Mouse (Mus musculus) left cerebral cortex, postnatal 10 days (tissue): ENCODE data around the gene Hmga2. TPM values are rescaled to one million over a fixed set of nuclear protein-coding genes. Genes with fewer than 3 reads are reported as not detected.

Experiments
- DNase-seq, 2 experiments: peaks; one replicate each; pipeline ENCODE4 v3.0.0; 2021 to 2022; ENCODE audit warnings: low spot score in 2 of 2, mixed read lengths in 1 of 2; ENCODE audit errors: extremely low spot score in 1 of 2
- intact Hi-C: fragments of 180-260 bp; cut with DNase I; formaldehyde crosslinking; loops from one replicate; pipeline ENCODE4 v1.15.1; 2025
- total RNA-seq, 2 experiments: library from RNA; stranded (reverse); gene quantifications; 2 replicates each; pipeline ENCODE4 v1.2.3; 2021

Hmga2 gene
- under 1 TPM; 0.09 to 0.12 TPM for total RNA-seq

DNA sequence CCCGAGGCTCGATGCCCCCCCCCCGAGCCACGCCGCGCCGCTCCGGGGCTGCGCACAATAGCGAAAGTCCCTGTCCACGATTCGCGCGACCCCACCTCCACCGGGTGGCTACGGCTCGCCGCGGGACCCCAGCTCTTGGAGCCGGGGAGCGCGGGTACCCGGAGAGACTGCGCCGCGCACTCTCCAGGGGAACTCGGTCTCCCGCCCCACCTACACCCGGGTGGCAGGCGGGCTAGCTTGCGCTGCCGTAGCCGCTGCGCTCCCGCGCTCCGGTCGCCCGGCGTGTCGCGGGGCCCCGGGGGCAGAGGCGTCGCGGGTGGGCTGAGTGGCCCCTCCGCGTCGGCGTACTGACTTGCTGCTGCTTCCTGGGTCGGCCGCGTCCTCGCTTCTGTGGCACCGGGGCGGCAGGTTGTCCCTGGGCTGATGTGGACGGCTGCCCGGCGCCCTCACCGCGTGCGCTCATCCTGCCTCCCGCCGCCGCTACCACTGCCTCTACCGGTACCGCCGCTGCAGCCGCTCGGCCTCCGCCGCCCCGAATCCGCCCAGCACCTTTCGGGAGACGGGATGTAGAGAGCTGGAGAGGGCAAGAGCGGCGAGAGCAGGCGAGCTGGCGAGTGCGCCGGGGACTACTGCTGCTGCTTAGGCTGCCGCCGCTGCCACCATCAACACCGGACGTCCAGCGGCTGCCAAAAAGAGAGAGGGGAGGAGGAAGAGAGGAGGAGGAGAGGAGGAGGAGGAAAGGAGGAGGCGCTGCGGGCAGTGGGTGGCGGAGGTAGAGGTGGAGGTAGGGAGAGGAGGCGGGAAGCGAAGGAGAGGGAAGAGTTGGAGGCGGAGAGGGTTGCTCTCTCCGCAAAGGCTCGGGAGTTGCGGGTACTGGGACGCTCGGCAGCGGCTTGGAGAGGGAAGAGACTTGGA, at the start of gene Hmga2:
TSS of gene Hmga2 (minus strand) at position 869 of the 915 bp plus-strand sequence.
- intact Hi-C loops: no loop called here
- DNase-seq: peak in 1 of 2 experiments; percentile 25

DNA sequence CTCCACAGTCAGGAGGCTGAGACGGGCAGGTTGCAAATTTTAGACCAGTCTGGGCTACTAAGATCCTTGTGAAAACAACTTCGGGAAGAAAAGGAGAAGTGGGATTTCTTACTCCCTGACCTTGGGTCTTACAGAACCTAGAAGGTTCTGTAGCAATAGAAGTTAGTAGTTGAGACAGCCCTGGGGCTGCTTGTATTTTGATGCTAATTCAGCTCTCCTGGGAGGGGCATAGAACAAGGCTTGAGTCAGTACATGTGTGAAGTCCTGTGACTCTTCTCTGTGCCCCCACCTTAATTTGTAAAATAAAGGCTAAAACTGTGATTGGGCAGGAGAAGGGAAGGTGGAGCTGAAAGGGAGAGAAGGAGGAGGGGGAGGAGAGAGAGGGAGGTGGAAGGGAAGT, 46.7 kb upstream of the Hmga2 start:
- intact Hi-C loops: no loop called here
- DNase-seq: no peak

DNA sequence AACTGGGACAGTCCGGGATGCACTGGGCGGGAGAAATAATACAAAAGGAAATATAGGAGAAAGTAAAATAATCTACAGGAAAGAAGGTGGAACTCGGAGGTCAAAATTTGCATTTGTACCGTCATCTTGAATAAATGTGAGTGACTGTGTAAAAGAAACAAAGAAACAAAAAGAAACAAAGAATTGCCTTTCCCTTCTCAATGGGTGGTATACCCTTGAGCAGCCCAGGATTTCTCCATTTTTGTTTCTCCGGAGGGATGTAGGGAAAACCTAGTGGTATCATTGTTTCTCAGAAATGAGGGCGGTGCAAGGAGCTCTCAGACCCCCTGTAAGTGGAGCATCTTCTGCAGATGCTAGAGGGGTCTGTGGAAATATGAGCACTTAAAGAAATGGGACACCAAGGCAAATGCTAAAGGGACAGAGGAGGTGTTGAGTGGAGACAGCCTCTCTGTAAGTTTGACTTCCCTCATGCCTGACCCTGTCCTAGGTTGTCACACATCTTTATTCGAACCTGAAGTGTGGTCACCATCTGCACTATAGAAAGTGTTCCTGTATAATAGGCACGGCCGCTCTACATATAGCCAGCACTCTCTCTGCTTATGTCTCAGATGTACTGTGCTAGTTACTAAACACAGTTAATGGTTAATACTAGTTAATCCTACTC, 45.8 kb upstream of the Hmga2 start:
- intact Hi-C loops: no loop called here
- no peak for DNase-seq

DNA sequence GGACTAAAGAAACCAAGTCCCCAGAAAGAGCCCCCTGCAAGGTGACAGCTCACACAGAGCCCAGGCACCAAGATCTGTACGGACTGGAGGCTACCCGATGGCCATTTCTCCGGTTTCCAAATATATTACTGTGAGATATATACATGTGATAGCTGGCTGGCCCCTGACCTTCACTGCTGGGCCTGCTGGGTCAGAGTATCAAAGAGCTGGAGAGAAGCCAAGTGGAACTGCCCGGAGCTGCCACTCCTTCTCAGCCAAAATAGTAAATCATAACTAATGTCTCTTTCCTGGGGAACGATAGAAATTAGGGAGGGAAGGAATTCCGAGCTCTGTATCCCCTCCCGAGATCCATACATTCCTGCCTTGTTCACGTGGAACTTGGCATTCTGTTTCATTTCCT, 40.0 kb upstream of the Hmga2 start:
- intact Hi-C loops: no loop called here

DNA sequence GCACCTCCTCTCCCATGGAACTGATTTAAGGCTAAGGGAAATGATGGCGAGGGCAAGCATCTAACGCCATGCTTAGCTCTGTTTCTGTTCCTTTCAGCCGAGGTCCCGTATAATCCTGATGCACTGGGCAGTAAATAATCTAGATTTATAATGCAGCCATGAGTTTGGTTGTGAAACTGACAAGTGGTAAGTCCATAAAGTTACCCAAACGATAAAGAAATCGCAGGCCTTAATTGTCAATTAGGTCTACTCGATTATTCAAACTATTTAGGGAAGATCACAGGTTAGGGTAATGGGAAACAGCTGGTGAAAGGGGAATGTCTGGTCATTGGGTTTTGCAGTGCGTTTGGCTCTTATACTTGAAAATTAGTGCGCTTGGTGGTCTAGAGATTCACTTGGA, 37.5 kb upstream of the Hmga2 start:
- no peak for DNase-seq
- intact Hi-C loops: no loop called here

More for the DNA sequence above, 40.0 kb upstream of the Hmga2 start:
- no peak for DNase-seq

DNA sequence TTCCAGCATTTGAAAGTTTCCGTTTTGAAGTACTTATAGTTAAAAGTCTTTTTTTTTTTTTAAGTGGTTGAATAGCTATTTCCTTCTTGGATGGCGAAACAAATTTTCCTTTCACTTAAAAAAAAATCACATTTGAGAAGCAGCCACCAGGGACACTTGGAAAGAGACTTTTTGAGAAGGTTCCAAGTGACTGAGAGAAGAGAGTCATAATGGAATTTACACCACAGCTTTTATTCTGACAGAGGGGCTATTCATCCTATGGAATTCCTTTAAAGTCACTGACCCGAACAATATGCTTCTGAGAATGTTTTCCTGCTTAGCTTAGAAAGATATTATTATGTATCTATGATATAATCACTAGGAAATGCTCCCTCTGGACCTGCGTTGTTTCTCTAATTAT, 36.7 kb upstream of the Hmga2 start:
- intact Hi-C loops: no loop called here
- no peak for DNase-seq

DNA sequence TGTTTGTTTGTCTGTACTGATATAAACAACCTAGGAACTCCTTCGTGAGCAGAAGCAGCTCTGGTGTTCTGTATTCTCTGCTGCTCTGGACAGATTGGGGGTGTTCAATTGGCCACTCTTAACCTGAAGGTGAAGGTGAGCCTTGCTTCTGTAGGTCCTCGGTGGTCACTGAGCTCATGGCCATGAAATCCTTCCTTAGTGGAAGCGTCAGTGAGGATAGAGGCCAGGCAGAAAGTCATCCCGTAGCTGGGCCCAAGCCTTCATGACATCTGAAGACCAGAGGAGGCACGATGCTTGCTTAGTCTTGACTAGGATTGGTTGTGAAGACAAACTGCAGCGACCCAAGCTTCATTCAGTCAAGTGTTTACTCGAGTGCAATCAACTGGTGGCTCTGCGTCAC, 35.9 kb upstream of the Hmga2 start:
- intact Hi-C loops: no loop called here

DNA sequence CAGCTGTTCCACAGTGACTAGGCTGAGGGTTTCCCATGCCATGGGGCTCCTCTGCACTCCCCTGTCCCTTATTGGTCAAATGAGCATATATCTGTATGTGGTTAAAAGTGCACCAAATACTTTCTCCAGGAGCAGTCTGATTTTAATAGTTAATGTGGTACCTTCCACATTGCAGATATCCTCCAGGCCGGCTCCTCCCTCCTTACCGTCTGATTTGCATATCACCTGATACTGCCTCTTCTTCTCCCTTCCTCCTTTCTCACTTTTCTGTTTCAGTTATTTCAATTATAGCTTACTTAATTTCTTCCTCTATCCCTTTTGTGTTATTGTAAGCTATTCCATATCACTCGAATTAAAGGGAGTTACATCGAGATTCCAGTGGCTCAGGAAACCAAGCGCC, 27.7 kb upstream of the Hmga2 start:
- intact Hi-C loops: no loop called here
- no peak for DNase-seq

More for the DNA sequence above, 35.9 kb upstream of the Hmga2 start:
- DNase-seq: no peak

DNA sequence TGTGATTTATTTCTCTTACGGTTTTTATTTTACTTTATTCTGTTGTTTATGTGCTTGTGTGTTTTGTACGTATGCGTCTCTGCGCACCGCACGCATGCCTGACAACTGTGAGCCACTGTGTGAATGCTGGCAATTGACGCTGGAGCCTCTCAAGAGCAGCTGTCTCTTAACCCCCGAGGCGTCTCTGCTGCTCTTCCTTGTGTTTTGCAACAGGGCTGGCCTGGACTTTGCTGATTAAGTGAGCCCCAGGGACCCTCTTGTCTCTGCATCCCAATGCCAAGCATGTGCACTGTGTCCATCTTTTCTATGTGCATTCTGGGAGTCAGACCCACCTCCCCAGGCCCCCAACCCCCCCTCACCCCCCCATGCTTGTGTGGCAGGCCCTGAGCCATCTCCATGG, 24.5 kb upstream of the Hmga2 start:
- no peak for DNase-seq
- intact Hi-C loops: no loop called here

DNA sequence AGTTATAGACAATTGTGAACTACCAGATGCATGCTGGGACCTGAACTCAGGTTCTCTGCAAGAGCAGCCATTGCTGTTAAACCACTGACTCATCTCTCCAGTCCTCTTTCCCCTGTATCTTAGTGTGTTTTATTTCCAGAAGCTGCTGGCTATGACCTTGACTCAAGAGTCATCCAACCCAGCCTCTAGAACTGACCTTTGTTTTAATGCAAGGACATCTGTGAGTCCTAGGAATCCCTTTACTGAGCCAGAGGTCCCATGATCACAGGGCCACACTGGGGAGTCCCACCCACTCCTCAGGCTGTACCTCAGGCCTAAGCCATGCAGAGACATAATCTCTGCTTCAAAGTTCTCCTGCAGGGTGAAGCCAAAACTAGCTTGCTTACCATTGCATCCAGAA, 21.8 kb upstream of the Hmga2 start:
- intact Hi-C loops: no loop called here

DNA sequence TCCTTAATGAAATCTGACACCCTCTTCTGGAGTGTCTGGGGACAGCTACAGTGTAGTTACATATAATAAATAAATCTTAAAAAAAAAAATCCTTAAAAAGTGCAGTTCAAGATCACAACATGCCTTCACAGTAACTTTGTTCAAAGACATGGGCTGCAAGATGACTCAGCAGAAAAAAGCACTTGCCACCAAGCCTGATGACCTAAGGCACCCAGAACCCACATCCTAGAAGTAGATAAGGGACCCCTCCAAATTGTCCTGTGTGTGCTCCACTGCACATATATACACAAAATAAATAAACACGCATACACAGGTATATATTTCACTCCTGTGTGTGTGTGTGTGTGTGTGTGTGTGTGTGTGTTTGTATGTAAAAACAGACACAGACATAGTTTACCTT, 18.4 kb upstream of the Hmga2 start:
- intact Hi-C loops: no loop called here
- DNase-seq: no peak

More for the DNA sequence above, 21.8 kb upstream of the Hmga2 start:
- DNase-seq: no peak

DNA sequence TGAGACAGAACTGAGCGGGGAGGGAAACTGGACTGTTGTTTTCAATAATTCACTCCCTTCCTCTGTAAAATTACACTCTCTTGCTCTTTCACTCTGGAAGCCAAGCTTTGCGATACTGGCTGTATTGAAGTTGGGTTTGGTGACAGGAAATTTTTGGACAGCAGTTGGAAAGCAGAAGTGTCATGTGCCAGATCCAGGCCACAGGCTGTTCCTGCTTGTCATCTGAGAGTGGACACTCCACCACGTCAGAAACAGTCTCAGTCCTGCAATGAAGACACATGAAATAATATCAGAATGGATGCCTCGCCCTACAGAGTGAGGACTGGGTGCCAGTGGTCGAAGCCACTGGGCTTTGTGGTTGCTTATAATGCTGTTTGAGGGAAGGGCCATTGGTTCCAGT, 15.2 kb upstream of the Hmga2 start:
- intact Hi-C loops: no loop called here
- DNase-seq: no peak

DNA sequence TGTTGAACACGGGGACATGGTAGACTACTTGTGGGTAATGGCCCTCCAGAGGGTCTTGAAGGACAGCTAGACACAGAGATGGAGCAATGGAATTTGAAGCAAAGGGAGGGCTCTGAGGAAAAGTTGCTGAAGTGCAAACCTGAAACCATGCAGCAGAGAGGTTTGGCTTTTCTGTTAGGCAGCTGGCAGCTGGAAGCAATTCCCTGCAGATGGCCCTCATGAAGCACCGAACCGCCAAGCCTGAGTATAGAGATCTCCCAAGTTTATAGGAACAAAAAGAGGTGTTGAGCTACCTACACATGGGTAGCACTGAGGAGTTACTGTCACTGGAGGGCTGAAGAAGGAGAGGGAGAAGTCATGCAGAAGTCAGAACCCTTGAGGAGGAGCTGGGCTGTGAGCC, 13.3 kb upstream of the Hmga2 start:
- intact Hi-C loops: no loop called here
- no peak for DNase-seq

DNA sequence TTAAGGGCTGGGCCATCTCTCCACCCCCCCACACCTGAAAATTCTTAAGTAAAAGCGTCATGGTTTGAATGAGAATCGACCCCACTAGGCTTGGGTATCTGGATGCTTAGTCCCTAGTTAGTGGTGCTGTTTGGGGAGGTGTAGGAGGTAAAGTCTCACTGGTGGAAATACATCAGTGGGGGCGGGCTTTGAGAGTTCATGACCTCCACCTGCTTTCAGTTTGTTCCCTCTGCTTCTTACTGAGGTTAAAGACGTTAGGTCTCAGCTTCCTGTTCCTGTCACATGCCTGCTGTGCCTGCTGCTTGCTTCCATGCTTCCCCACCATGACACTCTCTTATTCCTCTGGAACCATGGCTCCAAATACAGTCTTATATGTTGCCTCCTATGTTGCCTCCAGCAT, 12.3 kb upstream of the Hmga2 start:
- intact Hi-C loops: no loop called here
- DNase-seq: no peak

DNA sequence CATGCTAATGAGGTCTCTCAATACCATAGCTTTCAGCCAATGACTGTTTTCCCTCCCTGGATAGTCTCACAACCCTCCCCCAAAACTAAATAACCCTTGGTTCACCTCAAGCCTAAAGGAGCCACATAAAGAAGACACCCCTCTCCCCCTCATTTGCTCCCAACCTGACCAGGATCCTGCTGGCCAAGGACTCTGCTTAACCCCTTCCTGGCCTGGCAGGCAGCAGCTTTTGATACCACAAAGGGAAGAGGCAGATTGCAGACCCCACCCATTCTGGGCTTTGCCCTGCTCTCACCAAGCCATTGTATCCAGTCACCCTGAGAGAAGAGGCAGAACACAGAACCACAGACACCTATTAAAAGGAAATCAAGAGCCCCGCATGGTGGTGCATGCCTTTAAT, 11.6 kb upstream of the Hmga2 start:
- DNase-seq: no peak
- intact Hi-C loops: no loop called here

DNA sequence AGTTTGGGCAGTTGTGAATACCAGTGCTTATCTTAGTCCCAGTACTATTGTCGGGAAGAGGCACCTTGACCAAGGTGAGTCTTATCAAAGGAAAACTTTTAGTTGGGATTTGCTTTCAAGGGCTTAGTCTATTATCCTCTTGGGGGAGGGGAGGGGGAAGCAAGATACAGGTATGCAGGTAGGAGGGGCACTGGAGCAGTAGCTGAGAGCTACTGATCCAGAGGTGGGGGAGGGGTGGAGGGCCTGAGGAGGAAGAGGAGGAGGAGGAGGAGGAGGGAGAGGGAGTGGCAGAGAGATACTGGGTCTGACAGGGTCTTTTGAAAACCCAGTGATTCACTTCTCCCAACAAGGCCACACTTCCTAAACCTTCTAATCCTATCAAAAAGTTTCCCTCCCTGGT, 9.2 kb upstream of the Hmga2 start:
- intact Hi-C loops: no loop called here
- DNase-seq: no peak

DNA sequence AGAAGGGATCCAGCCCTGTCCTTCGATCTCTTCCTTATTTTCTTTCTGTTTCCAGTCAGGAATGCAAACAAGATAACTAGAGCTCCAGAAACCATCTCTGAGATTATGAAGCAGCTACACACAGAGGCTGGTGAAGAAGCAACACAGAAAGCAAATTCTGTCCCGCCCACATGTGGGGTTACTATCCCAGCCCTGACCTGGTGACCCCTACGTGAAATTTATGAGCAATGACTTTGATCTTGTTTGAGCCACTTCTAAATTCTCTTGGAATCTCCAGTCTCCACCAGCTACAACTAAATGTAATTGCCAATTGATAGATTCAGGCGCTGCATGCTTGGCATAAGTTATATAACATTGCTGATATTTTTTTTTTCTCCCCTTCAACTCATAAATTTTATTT, 7.9 kb upstream of the Hmga2 start:
- no peak for DNase-seq
- intact Hi-C loops: no loop called here

DNA sequence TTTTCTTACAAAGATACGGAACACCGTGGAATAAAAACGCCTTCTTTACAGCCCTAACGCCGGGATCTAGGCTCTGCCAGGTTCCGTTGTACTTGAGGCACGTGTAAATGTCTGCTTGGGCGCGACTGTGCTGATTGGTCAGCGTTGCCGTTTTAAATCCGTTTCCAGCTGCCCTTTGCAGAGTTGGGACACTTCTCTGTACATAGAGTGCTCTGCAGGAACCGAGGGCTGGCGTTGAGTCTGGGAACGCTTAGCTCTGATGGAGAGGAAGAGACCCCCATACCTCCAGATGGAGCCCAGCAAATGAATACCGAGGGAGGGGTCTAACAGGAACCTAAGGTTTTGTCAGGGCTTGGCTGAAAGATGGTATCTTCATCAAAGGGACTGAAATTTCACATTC, 1.9 kb upstream of the Hmga2 start:
- intact Hi-C loops: no loop called here
- no peak for DNase-seq

DNA sequence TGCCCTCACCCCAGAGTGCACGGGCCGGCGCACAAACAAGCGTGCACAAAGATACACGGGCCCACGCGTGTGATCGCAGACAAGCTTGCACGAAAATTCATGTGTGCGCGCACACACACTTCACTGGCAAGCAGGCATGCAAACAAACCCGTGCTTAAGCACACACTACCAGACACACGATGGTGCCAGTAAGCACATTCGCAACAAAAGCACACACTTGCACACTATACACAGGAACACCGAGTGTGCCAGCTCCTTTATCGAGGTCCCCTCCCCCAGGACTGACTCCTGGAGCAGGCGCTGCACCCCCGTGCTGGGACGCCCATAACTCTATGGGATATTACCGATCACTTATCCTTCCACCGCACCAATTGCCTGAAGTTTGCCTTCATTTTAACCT, 1.2 kb upstream of the Hmga2 start:
- no peak for DNase-seq
- intact Hi-C loops: no loop called here
